Mouse (Mus musculus) midbrain, embryonic 12.5 days (tissue): ENCODE measurements around the gene Ckap2. TPM values are rescaled to one million over a fixed set of nuclear protein-coding genes. Genes with fewer than 3 reads are reported as not detected.
"Not testable (repeated sequence)": the region's sequence is repeated elsewhere in the genome, so short reads cannot be mapped to it uniquely, and the experiment has no call there.

Experiments used
- ATAC-seq: fragments of 200-750 bp; cut with Nextera tagmentation; 2 replicates; pipeline ENCODE4 v1.8.0; 2017; ENCODE audit warnings: low read depth, moderate TSS enrichment, moderate library complexity; ENCODE audit not compliant: low FRiP score
- H3K27ac ChIP-seq: fragments of 300-500 bp; sonication (generic); replicated peaks from 2 replicates; pipeline ENCODE4 v1.5.1; 2016; ENCODE audit warnings: mild to moderate bottlenecking
- H3K27me3 ChIP-seq: fragments of 300-500 bp; sonication (generic); 2 replicates; pipeline ENCODE4 v1.6.1; 2016; ENCODE audit warnings: mild to moderate bottlenecking
- H3K36me3 ChIP-seq: fragments of 300-500 bp; sonication (generic); 2 replicates; pipeline ENCODE4 v1.6.1; 2016
- H3K4me1 ChIP-seq: fragments of 300-500 bp; sonication (generic); 2 replicates; pipeline ENCODE4 v1.6.1; 2016
- H3K4me2 ChIP-seq: fragments of 300-500 bp; sonication (generic); replicated peaks from 2 replicates; pipeline ENCODE4 v1.6.1; 2016; ENCODE audit warnings: mild to moderate bottlenecking, moderate library complexity
- H3K4me3 ChIP-seq: fragments of 300-500 bp; sonication (generic); 2 replicates; pipeline ENCODE4 v1.5.1; 2016; ENCODE audit warnings: mild to moderate bottlenecking
- H3K9ac ChIP-seq: fragments of 300-500 bp; sonication (generic); replicated peaks from 2 replicates; pipeline ENCODE4 v1.6.1; 2016; ENCODE audit warnings: mild to moderate bottlenecking, moderate library complexity
- H3K9me3 ChIP-seq: fragments of 300-500 bp; sonication (generic); 2 replicates; pipeline ENCODE4 v1.6.1; 2016; ENCODE audit warnings: mild to moderate bottlenecking
- WGBS: fragments of 180-500 bp; shearing (Covaris S2); methylation state at CpG from one replicate; pipeline ENCODE4 v1.1.7; 2016; 5-methylcytosine and 5-hydroxymethylcytosine counted together
- polyA plus RNA-seq: library from polyadenylated mRNA; unstranded; fragments of >200 nt; fragmentation: Nextera tagmentation; extraction: Ambion mirVana; gene quantifications from 2 replicates; pipeline ENCODE4 v1.2.1, GENCODE M21; 2016

Gene Ckap2
- polyA plus RNA-seq, 1 experiment from 2014 or later = 55.4 TPM

DNA sequence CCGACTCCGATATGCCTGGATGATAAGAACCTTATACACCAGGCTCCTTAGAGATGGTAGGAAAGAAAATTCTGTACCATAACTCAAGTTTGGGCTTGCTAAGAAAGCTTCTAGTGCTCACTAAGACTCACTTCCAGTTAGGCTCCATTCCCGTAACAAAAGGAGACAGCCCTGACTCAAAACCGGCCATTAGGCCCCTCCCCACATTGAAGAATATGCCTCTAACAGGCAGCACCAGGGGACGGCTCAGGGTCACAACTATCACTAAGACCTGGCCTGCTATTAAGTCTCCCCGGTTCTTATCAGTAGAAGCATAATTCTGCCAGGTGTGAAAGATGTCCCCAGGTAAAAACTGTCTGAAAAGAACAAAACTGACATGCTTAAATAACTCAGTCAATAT lies 39.8 kb downstream of the Ckap2 start:
- Histone ChIP-seq H3K4me3 (no peak overlapping the region), H3K27ac (no peak overlapping the region), H3K27me3 (no peaks in the 10 kb centered on the region), H3K4me1 (no peaks in the 10 kb centered on the region), H3K9me3 (no peaks in the 10 kb centered on the region), H3K36me3 (peaks cover 29% of the 10 kb centered on the region), H3K9ac (no peak overlapping the region), H3K4me2 (no peak overlapping the region)
- 87% methylated on average over 6 of the region's 6 CpGs for WGBS
- ATAC-seq = no peak

DNA sequence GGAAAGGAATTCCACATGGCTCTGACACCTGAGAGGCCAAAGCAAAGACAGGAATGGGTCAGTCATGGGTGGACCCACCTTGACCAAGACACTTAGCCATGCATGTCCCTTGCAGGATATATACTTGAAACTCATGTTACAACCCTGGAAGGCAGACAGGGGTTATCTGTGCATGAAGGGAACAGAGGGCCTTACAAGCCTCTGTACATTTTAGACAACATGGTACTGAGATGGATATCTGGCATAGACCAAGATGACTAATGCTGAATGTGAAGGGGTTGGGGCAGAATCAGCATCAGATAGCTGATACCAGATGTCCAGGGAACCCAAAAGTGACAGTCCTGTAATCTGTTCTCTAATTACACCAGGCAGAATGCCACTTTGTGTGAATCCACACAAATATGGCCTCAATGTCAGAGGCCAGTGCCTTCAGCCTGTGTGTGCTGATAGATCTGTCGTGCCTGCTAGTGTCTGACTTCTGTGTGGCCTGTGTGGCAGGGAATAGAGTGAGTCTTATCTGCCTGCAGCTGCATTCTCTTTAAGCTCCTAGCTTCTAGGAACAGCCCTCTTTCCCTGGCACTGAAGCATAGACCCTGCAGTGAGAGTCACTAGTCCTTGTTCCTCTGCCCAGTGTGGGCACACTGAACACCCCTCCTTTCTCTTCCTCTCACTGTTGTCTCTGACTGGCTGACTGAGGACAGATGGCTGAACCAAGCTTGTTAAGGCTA lies 41.7 kb downstream of the Ckap2 start:
- Histone ChIP-seq H3K9ac (no peak overlapping the region), H3K27me3 (no peaks in the 10 kb centered on the region), H3K4me3 (no peak overlapping the region), H3K4me1 (no peaks in the 10 kb centered on the region), H3K4me2 (no peak overlapping the region), H3K27ac (no peak overlapping the region), H3K9me3 (no peaks in the 10 kb centered on the region), H3K36me3 (peaks cover 33% of the 10 kb centered on the region)
- 87% methylated on average over 1 of the region's 1 CpGs for WGBS
- ATAC-seq = no peak

DNA sequence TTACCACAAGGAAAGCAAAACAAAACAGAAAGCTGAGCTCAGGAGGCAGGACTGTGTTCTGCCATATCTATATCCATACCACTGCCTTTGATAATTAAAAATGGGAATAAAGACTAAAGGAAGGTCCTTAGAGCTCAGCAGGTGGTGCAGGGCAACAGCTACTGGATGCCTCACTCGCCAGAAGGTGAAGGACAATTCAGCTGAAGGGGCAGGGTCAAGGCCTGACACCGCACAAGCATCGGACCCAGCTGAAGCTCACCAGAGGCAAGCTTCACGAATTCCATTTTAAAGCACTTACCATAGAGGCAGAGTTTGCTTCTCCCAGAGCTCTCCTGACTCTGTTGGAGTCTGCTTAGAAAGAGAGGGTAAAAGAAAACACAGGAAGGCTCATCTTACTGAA lies 43.0 kb downstream of the Ckap2 start:
- Histone ChIP-seq H3K9me3 (no peaks in the 10 kb centered on the region), H3K27ac (no peak overlapping the region), H3K9ac (no peak overlapping the region), H3K4me3 (no peak overlapping the region), H3K36me3 (peaks cover 24% of the 10 kb centered on the region; the same call in 1 of the 2 replicates), H3K4me2 (no peak overlapping the region), H3K27me3 (no peaks in the 10 kb centered on the region), H3K4me1 (no peaks in the 10 kb centered on the region)
- 78% methylated on average over 4 of the region's 4 CpGs for WGBS
- ATAC-seq = no peak

GRCm38 (mm10) chr8:22141836-22142385 lies 43.7 kb downstream of the Ckap2 start:
- H3K27ac ChIP-seq = no peak overlapping the region
- ATAC-seq = no peak
- H3K27me3 ChIP-seq = no peaks in the 10 kb centered on the region
- H3K9ac ChIP-seq = no peak overlapping the region
- 80% methylated on average over 4 of the region's 4 CpGs for WGBS
- H3K9me3 ChIP-seq = no peaks in the 10 kb centered on the region
- no peak overlapping the region for H3K4me3 ChIP-seq
- H3K4me1 ChIP-seq = no peaks in the 10 kb centered on the region
- H3K4me2 ChIP-seq = no peak overlapping the region
- H3K36me3 ChIP-seq = peaks cover 24% of the 10 kb centered on the region; the same call in 1 of the 2 replicates

DNA sequence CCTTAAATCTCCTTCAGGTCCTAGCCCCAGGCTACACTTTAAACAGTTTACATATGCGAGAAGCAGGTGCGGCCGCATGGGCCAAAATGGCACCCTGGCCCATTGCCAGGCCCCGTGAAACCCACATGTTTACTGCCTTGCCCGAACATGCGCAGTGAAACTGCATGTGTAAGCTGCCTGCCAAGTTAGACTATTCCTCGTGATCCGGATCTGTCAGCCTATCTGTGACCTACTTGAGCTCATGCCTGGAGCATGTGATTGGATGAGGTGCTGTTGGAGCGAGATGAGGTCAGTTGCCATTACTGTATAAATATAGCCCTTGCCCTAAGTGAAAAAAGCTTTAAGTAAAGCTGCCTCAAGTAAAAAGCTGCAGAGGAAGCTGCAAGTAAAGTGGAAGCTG lies 49.2 kb downstream of the Ckap2 start:
- not testable (repeated sequence) for H3K36me3 ChIP-seq, H3K4me2 ChIP-seq, H3K9me3 ChIP-seq, H3K27me3 ChIP-seq, H3K4me3 ChIP-seq, H3K27ac ChIP-seq, ATAC-seq, H3K9ac ChIP-seq, H3K4me1 ChIP-seq
- WGBS = 94% methylated on average over 9 of the region's 9 CpGs

DNA sequence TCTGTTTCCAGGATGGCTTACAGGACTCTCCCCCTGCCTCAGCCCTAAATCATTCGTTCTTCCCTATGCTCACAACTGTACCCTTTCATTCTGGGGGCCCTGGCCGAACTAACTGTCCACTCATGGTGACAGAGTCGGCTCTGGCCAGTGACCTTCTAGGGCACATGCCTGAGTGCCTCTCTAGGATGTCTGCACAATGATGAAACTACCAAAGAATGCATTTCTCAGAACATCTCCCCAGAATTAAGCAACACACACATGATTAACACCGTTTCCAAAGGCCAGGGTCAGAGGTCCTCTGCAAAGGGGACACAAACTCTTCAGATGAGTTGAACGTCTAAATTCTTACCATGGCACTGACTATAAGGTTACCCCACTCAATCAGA lies 50.9 kb downstream of the Ckap2 start:
- Histone ChIP-seq H3K9me3 (no peaks in the 10 kb centered on the region), H3K36me3 (no peaks in the 10 kb centered on the region; the same call in 1 of the 2 replicates), H3K4me3 (no peak overlapping the region), H3K4me2 (no peak overlapping the region), H3K27me3 (no peaks in the 10 kb centered on the region), H3K27ac (no peak overlapping the region), H3K4me1 (no peaks in the 10 kb centered on the region), H3K9ac (no peak overlapping the region)
- no peak for ATAC-seq
- WGBS = 76% methylated on average over 5 of the region's 5 CpGs

DNA sequence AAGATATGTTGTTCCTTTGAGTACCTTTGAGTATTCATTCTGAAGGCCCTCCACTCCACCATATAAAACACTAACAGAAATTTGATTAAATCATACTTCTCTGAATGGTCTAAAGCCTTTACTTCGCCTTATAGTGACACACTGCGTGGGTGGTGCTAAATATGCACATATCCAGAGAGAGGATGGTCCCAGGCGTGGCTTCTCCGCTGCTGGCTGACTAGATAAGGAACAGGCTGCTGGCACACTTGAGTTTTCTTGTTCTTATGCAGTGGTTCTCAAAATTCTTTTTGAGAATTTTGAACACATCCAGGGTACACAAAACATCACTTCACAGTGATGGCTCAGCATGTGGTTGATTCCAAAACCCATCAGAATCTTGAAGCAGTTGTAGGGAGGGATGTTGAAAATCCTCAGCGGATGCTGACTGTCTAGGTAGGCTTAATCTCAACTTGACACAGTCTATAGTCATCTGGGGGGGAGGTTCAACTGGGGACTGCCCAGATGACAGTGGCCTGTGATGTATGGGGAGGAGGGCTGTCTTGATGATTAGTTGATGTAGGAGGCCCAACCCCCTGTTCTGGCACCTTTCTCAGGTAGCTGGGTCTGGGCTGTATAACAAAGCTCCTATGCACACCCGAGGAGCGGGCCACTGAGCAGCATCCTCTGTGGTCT lies 51.4 kb downstream of the Ckap2 start:
- peaks cover 2% of the 10 kb centered on the region; the same call in 1 of the 2 replicates for H3K36me3 ChIP-seq
- no peak overlapping the region for H3K4me3 ChIP-seq
- no peak overlapping the region for H3K27ac ChIP-seq
- no peak overlapping the region for H3K4me2 ChIP-seq
- 93% methylated on average over 7 of the region's 7 CpGs for WGBS
- no peak for ATAC-seq
- H3K9me3 ChIP-seq = no peaks in the 10 kb centered on the region
- H3K9ac ChIP-seq = no peak overlapping the region
- no peaks in the 10 kb centered on the region for H3K27me3 ChIP-seq
- no peaks in the 10 kb centered on the region for H3K4me1 ChIP-seq

GRCm38 (mm10) chr8:22132062-22132461 lies 53.6 kb downstream of the Ckap2 start:
- H3K27ac ChIP-seq = no peak overlapping the region
- no peaks in the 10 kb centered on the region for H3K4me1 ChIP-seq
- no peaks in the 10 kb centered on the region for H3K9me3 ChIP-seq
- no peak overlapping the region for H3K4me2 ChIP-seq
- no peaks in the 10 kb centered on the region for H3K27me3 ChIP-seq
- no peak overlapping the region for H3K4me3 ChIP-seq
- ATAC-seq = no peak
- 92% methylated on average over 12 of the region's 12 CpGs for WGBS
- H3K9ac ChIP-seq = no peak overlapping the region
- H3K36me3 ChIP-seq = peaks cover 17% of the 10 kb centered on the region; the same call in 1 of the 2 replicates

- Histone ChIP-seq H3K4me2 (peak within 1 kb of the TSS; percentile 68), H3K4me3 (peak within 1 kb of the TSS; percentile 44), H3K36me3 (peaks cover 17% of the 10 kb centered on the region; the same call in 1 of the 2 replicates), H3K27ac (no peak within 1 kb of the TSS), H3K4me1 (peaks cover 9% of the 10 kb centered on the region; the same call in 1 of the 2 replicates), H3K9me3 (no peaks in the 10 kb centered on the region), H3K9ac (0 out of 2 replicates have a peak within 1 kb of the TSS, but pooled peaks have one; percentile 31), H3K27me3 (peaks cover 5% of the 10 kb centered on the region; the same call in 1 of the 2 replicates)
- WGBS = 1% methylated on average over 29 of the region's 29 CpGs
- peak; percentile 84 for ATAC-seq
These were observed 61.1 kb downstream of the Ckap2 start, which contains the start of gene Nek5 for GRCm38 (mm10) chr8:22124220-22125152. Gene Nek5, minus strand, starts transcription at chr8:22125053.
